Mouse (Mus musculus) heart, adult 2 months (tissue): ENCODE measurements around the gene Apba2.

Experiments
- CTCF ChIP-seq: fragments of 200-600 bp; IDR thresholded peaks from 2 replicates; pipeline ENCODE4 v1.8.1; 2022; ENCODE audit warnings: antibody characterized with exemption, mild to moderate bottlenecking, moderate library complexity
- EP300 ChIP-seq: fragments of 200-500 bp; IDR thresholded peaks from 2 replicates; pipeline ENCODE4 v1.6.1; 2011; ENCODE audit warnings: low read depth, low read length, control low read depth; ENCODE audit not compliant: insufficient read depth
- POLR2A ChIP-seq: fragments of 200-500 bp; IDR thresholded peaks from 2 replicates; pipeline ENCODE4 v1.6.1; 2011; ENCODE audit warnings: mild to moderate bottlenecking, low read depth, low read length, control low read depth; ENCODE audit not compliant: insufficient read depth

- TF ChIP-seq CTCF (no peak), EP300 (no peak), POLR2A (no peak)
Measured at GRCm38 (mm10) chr7:64552523-64553190, 51.2 kb downstream of the Apba2 start.
